Mouse (Mus musculus) kidney, postnatal 14 days (tissue): ENCODE results near the gene Arhgap21.
A peak's percentile ranks its signal among the peaks of the same experiment; 100 is the strongest.

ENCODE experiments used
- DNase-seq: peaks from one replicate; pipeline ENCODE4 v3.0.0; 2022; ENCODE audit warnings: mixed read lengths

Gene Arhgap21

DNA sequence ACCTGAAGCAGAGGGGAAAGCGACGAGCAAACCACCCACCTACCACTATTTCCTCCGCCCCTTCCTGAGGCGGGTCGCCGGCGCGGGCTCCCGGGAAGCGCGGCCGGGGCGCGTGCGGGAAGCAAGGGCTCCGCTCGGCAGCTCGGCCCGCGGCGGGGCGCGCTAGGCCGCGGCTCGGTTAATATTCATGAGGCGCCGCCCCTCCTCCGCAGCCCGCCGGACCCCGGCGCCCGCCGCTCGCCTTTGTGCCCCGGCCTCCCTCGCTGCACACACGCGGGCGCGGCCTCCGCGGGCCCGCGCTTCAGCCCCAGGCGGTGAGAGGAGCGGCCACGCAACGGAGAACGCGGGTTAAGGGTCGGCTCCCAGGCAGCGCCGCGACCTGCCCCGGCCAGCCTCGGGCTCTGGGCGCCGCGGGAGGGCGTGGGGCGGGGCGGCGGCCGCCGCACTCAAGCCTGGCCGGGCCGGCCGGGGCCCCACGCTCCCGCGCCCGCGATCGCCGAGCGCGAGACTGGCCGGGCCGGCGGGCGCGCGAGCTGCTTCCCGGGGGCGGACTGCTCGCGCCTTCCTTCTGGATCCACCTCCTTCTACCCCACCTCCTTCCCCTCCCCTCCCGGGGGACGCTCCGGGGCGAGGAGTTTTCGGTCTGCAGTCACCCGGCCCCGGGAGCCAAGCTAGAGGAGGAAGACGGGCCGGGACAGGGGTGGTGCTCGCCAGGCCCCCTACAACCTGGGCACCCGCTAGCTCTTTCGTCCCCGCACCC, at the start of gene Arhgap21:
TSS of gene Arhgap21 (minus strand) at position 441 of the 760 bp plus-strand sequence.
- peak; percentile 85 for DNase-seq

DNA sequence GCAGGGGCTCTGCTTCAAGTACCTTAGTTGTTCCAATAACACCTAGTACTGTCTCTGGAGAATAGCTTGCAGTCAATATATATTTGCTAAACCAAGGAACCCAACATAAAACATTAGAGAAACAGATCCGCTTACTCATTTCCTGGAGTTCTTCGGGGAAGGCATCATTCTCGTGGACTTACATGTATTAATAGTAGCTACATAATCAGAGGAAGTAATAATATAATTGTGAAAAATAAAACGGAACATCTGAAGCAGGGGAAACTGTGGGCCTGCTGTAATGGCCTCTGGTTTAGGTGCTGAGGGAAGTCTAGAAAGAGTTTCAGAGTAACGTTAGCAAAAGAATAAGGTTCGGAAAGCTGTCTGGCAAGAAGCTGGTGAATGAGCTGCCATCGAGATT, 47.9 kb upstream of the Arhgap21 start:
- no peak for DNase-seq

DNA sequence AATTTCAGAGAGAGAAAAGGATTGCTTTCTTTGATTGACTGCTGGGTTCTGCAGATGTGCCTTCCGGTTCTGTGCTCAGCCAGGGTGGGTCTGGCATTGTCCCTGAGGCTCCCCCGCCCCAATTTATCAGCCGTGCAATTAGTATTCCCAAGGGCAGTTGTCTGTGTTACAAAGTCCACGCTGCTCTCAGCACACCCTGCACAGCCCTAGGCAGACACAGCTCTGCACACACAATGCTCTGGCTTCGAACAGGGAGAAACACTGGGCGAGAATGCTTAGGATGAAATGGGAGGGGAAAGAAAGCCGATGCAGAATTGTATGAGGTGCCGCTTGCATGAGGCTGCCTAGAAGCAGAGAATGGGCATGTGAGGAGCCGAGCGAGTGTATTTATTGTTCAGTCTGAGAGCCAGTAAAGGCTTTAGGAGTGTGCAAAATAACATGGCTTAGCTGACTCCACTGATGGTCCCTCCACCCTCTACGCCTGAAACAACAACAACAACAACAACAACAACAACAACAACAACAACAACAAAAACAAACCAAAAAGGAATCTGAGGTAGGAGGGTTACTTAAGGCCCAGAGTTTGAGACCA, 42.2 kb upstream of the Arhgap21 start:
- no peak for DNase-seq

DNA sequence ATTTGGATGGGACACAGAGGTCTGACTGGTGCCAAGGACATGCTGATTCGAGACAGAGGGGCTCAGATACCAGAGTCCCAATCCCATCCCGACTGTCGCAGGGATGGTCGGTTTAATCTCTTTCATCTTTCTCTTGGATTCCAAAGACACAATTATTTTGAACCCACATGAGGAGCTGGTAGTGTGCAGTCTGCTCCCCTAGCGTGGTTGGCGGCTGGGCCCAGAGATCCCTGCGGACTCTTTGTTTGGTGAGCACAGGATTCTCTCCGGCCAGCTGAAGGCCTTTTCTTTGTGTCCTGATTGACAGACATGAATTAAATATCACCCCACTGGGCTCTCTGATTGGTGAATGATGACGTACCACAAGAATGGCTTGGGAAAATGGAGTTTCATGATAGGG, 41.5 kb upstream of the Arhgap21 start:
- no peak for DNase-seq

DNA sequence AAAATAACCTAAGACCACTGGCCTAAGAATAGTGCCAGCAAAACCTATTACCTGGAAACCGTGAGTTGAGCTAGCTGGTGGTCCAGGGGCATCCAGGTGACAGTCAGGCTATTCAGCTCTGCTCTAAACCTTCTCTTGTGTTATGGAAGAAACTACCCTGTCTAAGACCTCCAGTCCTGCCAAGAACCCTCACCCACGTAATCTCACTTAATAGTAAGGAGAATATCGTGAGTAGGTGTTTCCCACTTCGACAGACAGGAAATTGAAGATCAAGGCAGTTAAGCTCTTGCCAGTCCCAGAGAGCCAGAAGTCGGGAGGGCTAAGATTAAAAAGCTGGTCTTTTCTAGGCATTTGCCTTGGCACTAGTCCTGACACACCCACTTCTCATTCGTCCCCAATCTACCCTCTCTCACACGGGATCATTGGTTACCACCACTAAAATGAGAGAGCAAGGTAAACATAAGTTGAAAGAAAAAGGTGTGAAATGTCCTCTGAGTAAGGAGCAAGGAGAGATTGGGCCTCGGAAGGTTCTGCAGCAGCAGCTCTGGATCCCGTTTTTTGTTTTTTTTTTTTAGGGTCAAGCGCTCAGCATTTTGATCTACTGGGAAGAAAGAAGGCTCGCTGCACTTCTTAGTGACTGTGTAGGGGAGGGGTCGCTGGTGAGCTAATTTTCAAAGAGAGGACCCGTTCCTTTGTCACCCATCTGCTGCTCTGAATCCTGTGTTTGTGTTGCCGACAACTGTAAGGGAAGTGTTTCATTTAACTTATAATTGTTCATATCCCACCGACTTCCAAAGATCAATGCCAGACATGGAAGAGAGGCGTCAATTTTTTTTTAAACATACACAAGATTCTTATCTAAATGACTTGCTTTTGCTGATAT, 40.8 kb upstream of the Arhgap21 start:
- no peak for DNase-seq

DNA sequence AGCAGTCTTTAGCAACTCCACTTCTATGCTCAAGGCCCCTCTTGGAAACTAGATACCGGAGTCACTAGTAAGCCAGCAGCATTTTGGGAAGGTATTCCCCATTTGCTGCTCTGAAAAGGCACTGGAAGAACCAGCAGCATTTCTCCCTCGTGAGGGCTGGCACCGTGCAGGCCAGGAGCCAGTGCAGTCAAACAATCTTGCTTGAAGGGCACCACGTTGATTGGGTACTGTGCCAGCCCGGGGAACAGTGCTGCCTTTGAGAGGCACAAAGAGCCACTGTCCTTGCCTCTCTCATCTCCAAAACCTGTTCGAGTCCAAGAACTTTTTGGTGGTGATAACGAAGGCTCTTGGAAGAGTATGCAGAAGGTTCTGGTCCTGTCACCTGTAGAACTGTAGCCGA, 33.9 kb upstream of the Arhgap21 start:
- DNase-seq, result no peak

DNA sequence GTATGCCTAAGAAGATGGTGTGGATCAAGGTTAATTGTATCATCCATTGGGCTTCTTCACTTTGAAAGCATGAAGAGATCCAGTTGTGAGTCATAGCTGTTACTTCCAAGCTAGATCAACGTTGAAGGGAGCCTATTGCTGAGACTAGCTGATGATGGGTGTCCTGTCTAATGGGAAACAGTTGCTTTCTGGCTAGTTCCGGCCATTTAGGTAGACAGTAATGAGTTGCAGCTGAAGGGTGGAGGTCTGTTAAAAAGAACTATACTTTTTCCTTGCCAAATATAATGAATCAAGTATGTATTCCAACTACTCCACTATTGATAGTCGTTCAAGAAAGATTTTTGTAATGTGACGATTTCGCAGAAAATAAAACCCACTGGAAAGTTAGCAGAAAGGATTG, 32.5 kb upstream of the Arhgap21 start:
- no peak for DNase-seq

DNA sequence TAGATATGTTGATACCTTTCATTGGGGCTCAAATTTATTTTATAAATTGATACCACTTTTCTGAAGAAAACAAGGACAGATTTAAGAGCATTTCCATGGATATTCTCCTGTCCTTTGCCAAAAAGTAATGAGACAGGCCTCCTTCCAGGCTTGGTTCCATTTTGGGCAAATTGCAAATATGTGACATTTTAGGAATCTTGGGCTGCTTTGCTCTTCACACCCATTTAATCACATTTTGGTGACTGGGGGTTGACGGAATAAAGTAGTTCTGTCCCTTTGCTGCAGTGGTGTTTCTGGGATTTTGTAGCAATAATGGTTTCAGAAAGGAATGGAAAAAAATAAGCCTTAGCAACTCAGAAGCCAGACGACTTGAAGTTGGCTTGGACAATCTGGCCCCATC, 26.9 kb upstream of the Arhgap21 start:
- no peak for DNase-seq

DNA sequence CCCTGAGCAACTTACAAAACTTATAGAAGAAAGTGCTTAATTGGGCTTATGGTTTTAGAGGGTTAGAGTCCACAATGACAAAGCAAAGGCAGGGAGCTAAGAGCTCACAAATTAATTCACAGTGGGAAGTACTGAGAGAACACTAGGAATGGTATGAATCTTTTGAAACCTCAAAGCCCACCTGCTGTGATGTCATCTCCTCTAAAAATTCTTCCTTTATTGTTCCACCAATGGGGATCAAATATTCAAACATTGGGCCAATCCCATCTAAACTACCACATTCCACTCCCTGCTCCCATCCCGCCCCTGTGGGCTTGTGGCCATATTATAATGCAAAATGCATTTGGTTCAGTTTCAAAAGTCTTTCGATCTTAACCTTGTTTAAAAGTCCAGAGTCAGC, 22.8 kb upstream of the Arhgap21 start:
- no peak for DNase-seq

DNA sequence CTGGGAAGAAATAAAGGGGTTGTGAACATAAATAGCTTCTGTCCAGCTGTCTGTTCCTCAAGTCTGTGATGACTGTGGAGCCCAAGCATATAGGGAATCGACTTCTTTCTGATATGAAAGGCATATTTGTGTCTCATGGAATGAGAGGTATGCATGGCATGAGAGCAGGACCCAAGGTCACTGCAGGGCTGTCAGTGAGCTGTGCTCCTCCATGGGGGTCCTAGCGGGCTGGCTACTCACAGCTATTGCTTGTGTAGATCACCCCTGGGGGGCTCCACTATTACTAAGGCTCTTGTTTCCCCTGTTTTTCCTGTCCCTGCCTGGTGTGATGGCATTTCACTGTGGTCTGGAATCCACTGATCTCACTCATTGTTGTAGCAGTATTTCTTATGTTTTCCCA, 22.2 kb upstream of the Arhgap21 start:
- DNase-seq, result no peak

DNA sequence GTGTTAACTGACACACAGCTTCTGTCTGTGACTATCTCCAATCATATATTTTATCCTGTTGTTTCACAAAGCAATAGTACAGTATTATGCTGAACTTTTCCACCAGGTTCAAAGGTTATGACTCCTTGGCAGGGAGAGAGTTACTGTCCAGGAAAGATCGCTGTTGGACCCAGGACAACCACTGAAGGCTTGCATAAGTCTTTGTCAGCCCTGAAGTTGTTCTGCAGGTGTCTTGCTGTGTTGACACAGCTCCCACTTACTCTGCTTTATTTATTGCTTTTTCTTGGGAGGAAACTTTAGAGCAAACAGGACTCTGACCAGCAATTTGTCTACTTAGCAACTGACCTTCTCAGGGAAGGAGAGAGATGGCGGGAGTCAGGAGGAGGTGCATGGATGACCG, 21.4 kb upstream of the Arhgap21 start:
- DNase-seq, result peak; percentile 26

DNA sequence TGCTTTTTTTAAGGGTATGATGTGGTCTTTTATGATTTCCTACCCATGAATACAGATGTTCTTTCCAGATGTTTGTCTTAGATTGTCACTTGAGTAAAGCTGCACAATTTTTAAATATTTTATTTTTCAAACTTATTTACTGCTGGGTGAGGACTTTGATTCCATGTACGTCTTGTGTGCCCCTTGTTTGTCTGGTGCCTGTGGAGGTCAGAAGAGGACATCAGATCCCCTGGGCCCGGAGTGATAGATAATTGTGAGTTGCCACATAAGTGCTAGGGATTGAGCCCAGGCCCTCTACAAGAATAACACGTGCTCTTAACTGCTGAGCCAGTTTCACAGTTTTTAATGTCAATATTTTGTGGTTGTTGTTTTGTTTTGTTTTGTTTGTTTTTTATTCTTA, 19.1 kb upstream of the Arhgap21 start:
- DNase-seq, result no peak

DNA sequence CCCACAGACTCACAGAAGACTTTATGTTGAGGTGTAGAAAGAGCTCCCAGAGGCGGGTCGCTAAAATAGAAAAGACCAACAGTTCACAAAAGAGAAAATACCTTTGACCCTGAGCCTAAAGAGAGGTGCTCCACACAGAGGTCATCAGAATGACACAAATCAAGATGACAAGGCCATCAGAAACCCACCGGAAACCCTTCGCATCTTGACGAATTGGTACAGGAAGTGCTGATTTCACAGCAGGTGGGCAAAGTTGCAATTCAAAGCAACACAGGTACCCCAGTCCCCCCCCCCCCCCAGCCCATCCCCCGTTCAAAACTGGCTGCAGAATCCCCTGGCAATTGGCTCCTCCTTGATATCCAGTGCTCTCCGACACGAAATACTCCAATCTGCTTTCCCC, 10.0 kb upstream of the Arhgap21 start:
- no peak for DNase-seq

DNA sequence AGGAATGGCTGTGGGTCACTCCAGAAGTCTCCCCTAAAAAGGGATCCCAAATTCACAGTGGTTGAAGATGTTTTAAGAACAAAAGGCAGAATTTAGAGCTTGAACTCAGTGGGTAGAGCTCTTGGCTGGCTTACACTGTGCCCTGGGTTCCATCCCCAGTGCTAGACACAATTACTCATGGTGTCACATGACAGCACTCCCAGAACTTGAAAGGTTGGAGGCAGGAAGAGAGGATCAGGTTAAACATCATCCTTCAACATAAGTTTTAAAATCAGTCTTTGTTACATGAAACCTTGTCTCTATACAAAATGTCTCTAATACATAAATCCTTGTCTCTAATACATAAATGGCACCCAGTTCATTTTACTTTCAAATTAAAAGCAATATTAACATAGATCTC, 8.4 kb upstream of the Arhgap21 start:
- no peak for DNase-seq

DNA sequence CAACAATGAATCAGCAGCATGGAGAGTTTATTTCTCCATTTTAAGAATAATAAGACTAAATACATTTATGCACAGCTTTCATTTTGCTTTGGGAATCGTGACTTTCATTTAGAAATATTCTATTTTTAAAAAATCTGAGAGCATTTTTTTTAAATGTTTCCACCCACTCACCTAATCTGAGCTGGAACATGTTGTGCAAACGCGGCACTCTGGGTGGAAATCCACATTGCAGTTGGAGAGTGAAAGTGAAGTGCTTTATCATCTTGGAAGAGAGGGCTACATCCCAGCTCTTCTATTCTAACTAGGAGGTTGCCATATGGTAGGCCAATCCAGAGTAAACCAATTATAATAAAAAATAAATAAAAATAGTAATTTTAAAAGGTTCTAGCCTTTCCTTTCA, 4.8 kb upstream of the Arhgap21 start:
- DNase-seq, result no peak

DNA sequence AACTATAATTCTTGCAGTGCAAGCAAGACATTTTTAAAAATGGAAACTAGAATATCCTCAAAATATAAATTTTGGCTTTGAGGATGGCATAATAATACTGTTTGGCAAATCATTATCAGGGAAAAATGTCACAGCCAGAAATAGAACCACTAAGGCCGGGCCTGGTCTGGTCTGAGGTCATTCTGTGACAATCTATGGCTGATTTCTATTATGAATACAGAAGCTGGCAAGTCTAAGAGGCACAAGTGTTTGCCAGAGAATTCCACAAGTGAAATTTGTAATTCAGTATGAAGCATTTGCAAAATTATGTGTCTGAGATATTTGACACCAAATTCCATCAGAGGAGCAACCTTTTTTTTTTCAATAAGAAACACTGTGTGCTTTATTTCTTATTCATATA, 3.5 kb upstream of the Arhgap21 start:
- DNase-seq, result no peak

DNA sequence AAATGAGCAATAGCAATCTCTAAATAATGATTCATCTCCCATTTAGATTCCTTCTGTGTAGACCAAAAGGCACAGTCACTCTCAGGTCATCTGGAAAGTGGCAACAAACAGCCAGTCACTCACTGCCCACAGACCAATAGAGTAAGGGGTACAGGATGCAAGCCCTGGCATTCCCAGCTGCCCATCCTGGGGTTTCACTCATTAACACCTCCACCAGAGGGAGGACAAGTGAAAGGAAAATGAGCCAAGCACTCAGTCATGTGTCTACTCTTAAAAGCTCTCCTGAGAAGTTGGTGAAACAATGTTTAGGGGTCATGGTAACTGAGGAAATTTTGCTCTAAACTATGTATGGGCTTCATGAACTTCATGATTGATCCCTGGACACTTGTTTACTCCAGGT, 2.9 kb upstream of the Arhgap21 start:
- no peak for DNase-seq

DNA sequence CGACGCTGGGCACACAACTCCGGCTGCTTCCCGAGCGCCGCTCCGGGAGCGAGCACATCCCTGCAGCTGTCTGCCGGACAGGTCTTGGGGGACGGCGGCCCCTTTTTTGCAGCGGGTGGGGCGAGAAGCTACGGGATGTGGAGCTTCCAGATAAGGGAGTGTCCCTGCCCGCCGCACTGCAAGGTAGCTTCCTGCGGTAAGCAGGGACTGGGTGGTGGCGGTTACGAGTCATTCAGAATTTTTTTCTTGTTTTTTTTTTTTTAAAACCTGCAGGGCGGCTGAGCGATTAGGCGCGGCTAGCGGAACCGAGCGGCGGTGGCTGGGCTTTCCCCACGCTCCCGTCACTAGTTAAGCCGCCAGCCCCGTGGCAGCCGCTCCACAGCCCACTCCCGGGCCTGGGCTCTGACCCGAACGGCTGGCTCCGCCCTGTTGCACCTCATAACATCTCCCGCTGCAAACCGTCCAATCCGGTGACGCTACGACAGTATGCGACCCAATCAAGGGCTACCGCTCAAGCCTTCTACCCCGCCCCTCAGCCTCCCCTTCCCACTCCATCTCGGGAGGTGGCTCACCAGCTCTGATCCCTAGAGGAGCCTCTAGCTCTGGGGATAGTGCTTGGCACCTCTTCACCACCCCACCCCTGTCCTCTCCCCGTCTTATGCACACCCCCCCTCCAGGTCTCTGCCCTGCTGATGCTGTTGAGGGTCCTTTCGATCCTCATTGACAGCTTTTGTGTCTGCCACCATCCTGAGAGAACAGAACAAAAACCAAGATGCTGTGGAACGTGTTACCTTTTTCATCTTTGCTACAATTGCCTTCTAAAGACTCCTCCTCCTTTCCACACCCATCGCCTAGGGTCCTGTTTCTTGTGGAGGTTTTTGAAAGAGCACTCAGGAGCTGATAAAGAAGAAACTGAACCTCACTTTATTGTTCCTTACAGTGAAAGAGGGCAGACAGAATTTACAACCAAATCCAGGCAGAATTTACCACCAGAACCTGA, 820 bp upstream of the Arhgap21 start:
- peak; percentile 96 for DNase-seq

DNA sequence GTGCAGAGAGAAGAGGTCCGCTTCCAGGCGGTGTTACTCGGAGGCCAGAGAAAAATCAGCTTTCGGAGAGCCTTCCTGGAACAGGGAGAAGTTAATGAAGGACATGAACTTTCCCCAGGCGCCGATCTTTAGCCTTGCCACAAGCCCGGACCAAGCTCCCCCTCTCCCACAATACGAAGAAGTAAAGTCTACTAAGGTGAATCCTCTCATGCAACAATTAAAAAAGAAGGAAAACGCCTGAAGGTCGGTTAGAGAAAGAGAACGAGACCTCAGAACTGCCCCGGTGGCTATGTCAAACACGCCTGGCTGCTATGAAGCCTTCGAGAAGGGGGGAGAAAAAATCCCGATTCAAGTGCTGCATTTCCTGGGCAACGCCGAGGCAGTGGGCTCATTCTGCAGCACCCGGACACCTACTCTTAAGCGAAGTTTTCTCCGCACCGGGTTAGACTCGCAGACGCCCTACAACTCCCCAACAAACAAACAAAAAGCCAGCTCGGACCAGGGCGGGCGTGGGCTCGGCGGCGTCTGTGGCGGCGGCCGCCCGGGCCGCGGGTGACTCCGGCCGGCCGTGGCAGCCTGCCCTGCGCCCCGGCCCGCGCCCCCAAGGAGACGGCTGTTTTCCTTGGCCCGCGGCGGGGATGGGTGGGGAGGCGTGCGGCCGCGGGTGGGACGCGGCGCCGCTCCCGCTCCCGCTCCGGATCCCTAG, 882 bp downstream of the Arhgap21 start:
- DNase-seq, result peak; percentile 58

DNA sequence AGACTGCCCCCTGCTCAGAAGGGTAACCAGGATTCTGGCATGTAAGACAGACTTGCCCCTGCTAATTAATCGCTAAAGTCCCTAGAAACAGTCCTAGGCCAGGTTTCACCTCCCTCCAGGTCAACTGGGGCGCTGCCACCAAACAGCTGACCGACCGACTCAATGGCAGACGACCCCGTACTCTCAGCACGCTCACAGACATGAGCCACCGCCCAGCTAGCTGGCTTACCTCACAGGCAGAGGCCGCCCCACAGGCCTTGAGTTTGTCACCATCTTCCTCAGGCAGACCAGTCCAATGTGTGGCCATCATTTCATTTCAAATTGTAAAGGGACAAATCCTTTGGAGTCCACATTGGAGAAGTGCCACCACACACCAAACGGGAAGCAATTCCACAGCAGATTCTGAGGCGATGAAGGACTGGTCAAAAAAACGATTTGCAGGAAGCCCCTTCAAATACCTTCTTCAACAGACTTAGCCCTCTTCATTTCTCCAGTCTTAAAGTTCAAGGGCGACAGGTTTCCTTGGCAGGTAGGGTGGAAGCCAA, 1.5 kb downstream of the Arhgap21 start:
- DNase-seq, result peak; percentile 31
